Mouse (Mus musculus): ENCODE results near the gene Ifi205. TPM values are rescaled to one million over a fixed set of nuclear protein-coding genes. Genes with fewer than 3 reads are reported as not detected.
"Not testable (repeated sequence)": the region's sequence is repeated elsewhere in the genome, so short reads cannot be mapped to it uniquely, and the experiment has no call there.

Ifi205 gene
- polyA plus RNA-seq, 1 experiment: not detected

DNA sequence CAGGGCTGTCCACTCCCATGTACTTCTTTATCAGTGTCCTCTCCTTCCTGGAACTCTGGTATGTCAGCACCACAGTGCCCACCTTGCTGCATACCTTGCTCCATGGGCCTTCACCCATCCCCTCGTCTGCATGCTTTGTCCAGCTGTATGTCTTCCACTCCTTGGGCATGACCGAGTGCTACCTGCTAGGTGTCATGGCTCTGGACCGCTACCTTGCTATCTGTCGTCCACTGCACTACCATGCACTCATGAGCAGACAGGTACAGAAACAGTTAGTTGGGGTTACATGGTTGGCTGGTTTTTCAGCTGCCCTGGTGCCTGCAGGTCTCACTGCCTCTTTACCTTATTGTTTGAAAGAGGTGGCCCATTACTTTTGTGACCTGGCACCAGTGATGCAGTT, 18.9 kb upstream of the Ifi205 start:
- no peaks in the 10 kb centered on the region for H3K4me1 ChIP-seq (ENCODE audit: control insufficient read depth, insufficient read depth, low read length)
- no peak overlapping the region for H3K27ac ChIP-seq (ENCODE audit: insufficient read depth, low read length)
- TF ChIP-seq CTCF (IDR thresholded peaks at IDR 0.05; ENCODE audit: low read depth, low read length) (no peak), POLR2A (IDR thresholded peaks at IDR 0.05; ENCODE audit: insufficient read depth, low read length) (no peak), EP300 (IDR thresholded peaks at IDR 0.05; ENCODE audit: insufficient read depth, low read depth, low read length) (no peak)
- H3K9ac ChIP-seq (ENCODE audit: low read depth, poor library complexity, severe bottlenecking): no peak overlapping the region
- H3K4me3 ChIP-seq (ENCODE audit: low read depth, low read length): no peak overlapping the region
- no peaks in the 10 kb centered on the region for H3K27me3 ChIP-seq (ENCODE audit: control insufficient read depth, insufficient read depth, low read length, poor library complexity, severe bottlenecking)
- no peaks in the 10 kb centered on the region for H3K36me3 ChIP-seq (ENCODE audit: control insufficient read depth, insufficient read depth, low read length, poor library complexity, severe bottlenecking)
- H3K9me3 ChIP-seq (replicated peaks; ENCODE audit: control insufficient read depth, insufficient read depth, low read length, poor library complexity, severe bottlenecking): no peaks in the 10 kb centered on the region

DNA sequence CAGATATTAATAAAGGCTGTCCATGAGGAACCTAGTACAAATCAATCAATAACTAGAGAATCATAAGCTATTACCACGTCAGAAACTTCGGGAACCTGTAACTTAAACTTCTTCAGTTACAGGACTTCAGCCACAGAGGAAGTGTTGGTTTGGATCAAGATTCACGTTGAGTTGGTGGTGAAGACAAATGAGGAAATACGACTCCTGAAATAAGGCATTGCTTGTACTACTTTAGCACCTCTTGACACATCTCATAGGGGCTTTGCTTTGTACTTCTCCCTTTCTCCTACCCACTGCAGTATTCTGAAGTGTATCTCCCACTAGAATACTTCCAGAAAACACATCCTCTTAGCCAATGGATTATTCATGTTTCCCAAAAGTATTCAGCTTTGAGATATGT, 17.7 kb upstream of the Ifi205 start:
- H3K4me3 ChIP-seq (ENCODE audit: low read depth, low read length); H3K36me3 ChIP-seq (ENCODE audit: control insufficient read depth, insufficient read depth, low read length, poor library complexity, severe bottlenecking); H3K27me3 ChIP-seq (ENCODE audit: control insufficient read depth, insufficient read depth, low read length, poor library complexity, severe bottlenecking); H3K9me3 ChIP-seq (replicated peaks; ENCODE audit: control insufficient read depth, insufficient read depth, low read length, poor library complexity, severe bottlenecking); H3K27ac ChIP-seq (ENCODE audit: insufficient read depth, low read length); H3K9ac ChIP-seq (ENCODE audit: low read depth, poor library complexity, severe bottlenecking); H3K4me1 ChIP-seq (ENCODE audit: control insufficient read depth, insufficient read depth, low read length): not testable (repeated sequence)

DNA sequence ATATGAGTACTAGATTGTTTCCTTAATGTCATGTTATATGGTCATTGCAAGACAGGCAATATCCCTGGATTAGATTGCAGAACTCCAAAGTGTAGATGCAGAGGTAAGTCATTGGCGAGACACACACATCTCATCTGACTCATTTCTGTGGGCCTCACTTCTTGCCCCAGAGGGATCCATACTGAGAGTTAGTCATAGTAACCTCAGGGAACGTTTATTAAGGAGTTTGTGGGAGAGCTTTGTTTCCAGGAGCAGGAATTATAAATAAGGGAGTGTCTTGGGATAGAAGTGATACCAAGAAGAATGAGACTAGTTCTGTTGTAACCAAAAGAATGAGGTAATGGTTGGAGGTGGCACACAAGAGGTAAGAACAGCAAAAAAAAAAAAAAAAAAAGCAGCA, 17.3 kb upstream of the Ifi205 start, which contains the start of gene Olfr432:
Gene Olfr432, plus strand, starts transcription at position 313 of the 400 bp plus-strand sequence.
- no peaks in the 10 kb centered on the region for H3K36me3 ChIP-seq (ENCODE audit: control insufficient read depth, insufficient read depth, low read length, poor library complexity, severe bottlenecking)
- no peak within 1 kb of the TSS for H3K27ac ChIP-seq (ENCODE audit: insufficient read depth, low read length)
- no peak for TF ChIP-seq EP300 (IDR thresholded peaks at IDR 0.05; ENCODE audit: insufficient read depth, low read depth, low read length)
- H3K9me3 ChIP-seq (replicated peaks; ENCODE audit: control insufficient read depth, insufficient read depth, low read length, poor library complexity, severe bottlenecking): no peaks in the 10 kb centered on the region
- no peak within 1 kb of the TSS for H3K9ac ChIP-seq (ENCODE audit: low read depth, poor library complexity, severe bottlenecking)
- no peak within 1 kb of the TSS for H3K4me3 ChIP-seq (ENCODE audit: low read depth, low read length)
- H3K27me3 ChIP-seq (ENCODE audit: control insufficient read depth, insufficient read depth, low read length, poor library complexity, severe bottlenecking): no peaks in the 10 kb centered on the region
- no peaks in the 10 kb centered on the region for H3K4me1 ChIP-seq (ENCODE audit: control insufficient read depth, insufficient read depth, low read length)

DNA sequence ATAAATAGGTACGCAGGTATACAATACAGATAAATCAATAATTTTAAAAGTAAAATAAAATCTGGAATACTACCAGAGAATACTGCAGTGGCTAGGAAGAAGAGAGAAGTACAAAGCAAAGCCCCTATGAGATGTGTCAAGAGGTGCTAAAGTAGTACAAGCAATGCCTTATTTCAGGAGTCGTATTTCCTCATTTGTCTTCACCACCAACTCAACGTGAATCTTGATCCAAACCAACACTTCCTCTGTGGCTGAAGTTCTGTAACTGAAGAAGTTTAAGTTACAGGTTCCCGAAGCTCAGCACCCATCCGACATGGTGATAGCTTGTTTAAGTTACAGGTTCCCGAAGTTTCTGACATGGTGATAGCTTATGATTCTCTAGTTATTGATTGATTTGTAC, 16.6 kb upstream of the Ifi205 start:
- H3K4me3 ChIP-seq (ENCODE audit: low read depth, low read length); H3K9ac ChIP-seq (ENCODE audit: low read depth, poor library complexity, severe bottlenecking); H3K27me3 ChIP-seq (ENCODE audit: control insufficient read depth, insufficient read depth, low read length, poor library complexity, severe bottlenecking); H3K4me1 ChIP-seq (ENCODE audit: control insufficient read depth, insufficient read depth, low read length); H3K27ac ChIP-seq (ENCODE audit: insufficient read depth, low read length); H3K36me3 ChIP-seq (ENCODE audit: control insufficient read depth, insufficient read depth, low read length, poor library complexity, severe bottlenecking); H3K9me3 ChIP-seq (replicated peaks; ENCODE audit: control insufficient read depth, insufficient read depth, low read length, poor library complexity, severe bottlenecking): not testable (repeated sequence)

DNA sequence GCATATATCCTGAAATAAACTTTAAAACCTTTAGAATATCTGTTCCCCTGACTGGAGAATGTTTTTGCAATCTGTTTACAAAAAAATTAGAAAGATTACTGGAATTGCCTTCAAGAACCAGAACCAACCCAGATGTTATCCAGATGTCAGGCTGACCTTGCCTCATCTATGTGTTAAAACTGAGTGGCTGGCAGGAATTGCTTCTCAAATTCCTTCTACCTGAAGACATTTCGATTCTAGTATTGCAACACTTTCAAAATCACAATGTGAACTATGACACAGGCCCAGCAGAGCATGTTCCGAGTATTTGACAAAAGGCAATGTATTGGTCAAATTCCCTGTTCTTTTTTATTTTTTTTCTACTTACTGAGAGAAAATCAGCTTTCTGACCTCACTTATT, 12.8 kb upstream of the Ifi205 start:
- H3K4me1 ChIP-seq (ENCODE audit: control insufficient read depth, insufficient read depth, low read length): no peaks in the 10 kb centered on the region
- H3K9ac ChIP-seq (ENCODE audit: low read depth, poor library complexity, severe bottlenecking): no peak overlapping the region
- no peak overlapping the region for H3K27ac ChIP-seq (ENCODE audit: insufficient read depth, low read length)
- no peaks in the 10 kb centered on the region for H3K9me3 ChIP-seq (replicated peaks; ENCODE audit: control insufficient read depth, insufficient read depth, low read length, poor library complexity, severe bottlenecking)
- H3K36me3 ChIP-seq (ENCODE audit: control insufficient read depth, insufficient read depth, low read length, poor library complexity, severe bottlenecking): no peaks in the 10 kb centered on the region
- TF ChIP-seq CTCF (IDR thresholded peaks at IDR 0.05; ENCODE audit: low read depth, low read length) (no peak), EP300 (IDR thresholded peaks at IDR 0.05; ENCODE audit: insufficient read depth, low read depth, low read length) (no peak), POLR2A (IDR thresholded peaks at IDR 0.05; ENCODE audit: insufficient read depth, low read length) (no peak)
- no peak overlapping the region for H3K4me3 ChIP-seq (ENCODE audit: low read depth, low read length)
- no peaks in the 10 kb centered on the region for H3K27me3 ChIP-seq (ENCODE audit: control insufficient read depth, insufficient read depth, low read length, poor library complexity, severe bottlenecking)

DNA sequence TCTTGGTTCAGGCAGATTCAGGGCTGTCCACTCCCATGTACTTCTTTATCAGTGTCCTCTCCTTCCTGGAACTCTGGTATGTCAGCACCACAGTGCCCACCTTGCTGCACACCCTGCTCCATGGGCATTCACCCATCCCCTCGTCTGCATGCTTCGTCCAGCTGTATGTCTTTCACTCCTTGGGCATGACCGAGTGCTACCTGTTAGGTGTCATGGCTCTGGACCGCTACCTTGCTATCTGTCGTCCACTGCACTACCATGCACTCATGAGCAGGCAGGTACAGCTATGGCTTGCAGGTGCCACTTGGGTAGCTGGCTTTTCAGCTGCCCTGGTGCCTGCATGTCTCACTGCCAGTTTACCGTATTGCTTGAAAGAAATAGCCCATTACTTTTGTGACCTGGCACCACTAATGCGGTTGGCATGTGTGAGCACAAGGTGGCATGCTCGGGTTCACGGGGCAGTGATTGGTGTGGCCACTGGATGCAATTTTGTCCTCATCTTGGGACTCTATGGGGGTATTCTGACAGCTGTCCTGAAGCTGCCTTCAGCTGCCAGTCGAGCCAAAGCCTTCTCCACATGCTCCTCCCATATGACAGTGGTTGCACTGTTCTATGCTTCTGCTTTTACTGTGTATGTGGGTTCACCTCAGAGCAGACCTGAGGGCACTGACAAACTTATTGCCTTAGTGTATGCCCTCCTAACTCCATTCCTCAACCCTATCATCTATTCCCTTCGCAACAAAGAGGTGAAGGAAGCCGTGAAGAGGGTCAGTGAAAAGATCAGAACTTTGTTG, 10.7 kb upstream of the Ifi205 start:
- not testable (repeated sequence) for H3K27ac ChIP-seq (ENCODE audit: insufficient read depth, low read length); H3K4me3 ChIP-seq (ENCODE audit: low read depth, low read length); H3K9ac ChIP-seq (ENCODE audit: low read depth, poor library complexity, severe bottlenecking); H3K9me3 ChIP-seq (replicated peaks; ENCODE audit: control insufficient read depth, insufficient read depth, low read length, poor library complexity, severe bottlenecking); H3K4me1 ChIP-seq (ENCODE audit: control insufficient read depth, insufficient read depth, low read length); H3K36me3 ChIP-seq (ENCODE audit: control insufficient read depth, insufficient read depth, low read length, poor library complexity, severe bottlenecking); H3K27me3 ChIP-seq (ENCODE audit: control insufficient read depth, insufficient read depth, low read length, poor library complexity, severe bottlenecking)
